Mouse (Mus musculus) spleen, adult 18-20 months (tissue): Measurements from ENCODE around the gene Exoc1.

Source experiments
- DNase-seq, 2 experiments: peaks; one replicate each; pipeline ENCODE4 v3.0.0; 2022; ENCODE audit warnings: mixed read lengths in 2 of 2

Exoc1 gene

GRCm38 (mm10) chr5:76612867-76613499 is 83.9 kb downstream of the Exoc1 start:
- DNase-seq: no peak

GRCm38 (mm10) chr5:76615276-76615675 is 86.2 kb downstream of the Exoc1 start:
- no peak for DNase-seq

GRCm38 (mm10) chr5:76616196-76616747 is 87.2 kb downstream of the Exoc1 start:
- no peak for DNase-seq

- DNase-seq: no peak
These were observed 89.6 kb downstream of the Exoc1 start for GRCm38 (mm10) chr5:76618750-76619149.
